Mouse (Mus musculus) C2C12 (cell line): Measurements from ENCODE around the gene Dapp1.

Experiments used
- CEBPB ChIP-seq: IDR thresholded peaks from one replicate; pipeline ENCODE4 v1.6.1; 2011; ENCODE audit warnings: low read depth, mild to moderate bottlenecking, control low read depth, moderate library complexity
- CTCF ChIP-seq: IDR thresholded peaks from one replicate; pipeline ENCODE4 v1.5.1; 2011; ENCODE audit not compliant: control insufficient read depth, insufficient read depth, insufficient read length
- FOSL1 ChIP-seq: IDR thresholded peaks from one replicate; pipeline ENCODE4 v1.8.0; 2011; ENCODE audit warnings: mild to moderate bottlenecking, low read length; ENCODE audit not compliant: poor library complexity, insufficient read depth, severe bottlenecking
- MAX ChIP-seq: IDR thresholded peaks from one replicate; pipeline ENCODE4 v1.6.1; 2011; ENCODE audit warnings: mild to moderate bottlenecking, control low read depth
- MYOD1 ChIP-seq: IDR thresholded peaks from one replicate; pipeline ENCODE4 v1.6.1; 2011; ENCODE audit warnings: low read depth; ENCODE audit not compliant: control insufficient read depth, insufficient read length
- MYOG ChIP-seq: IDR thresholded peaks from one replicate; pipeline ENCODE4 v1.6.1; 2011; ENCODE audit not compliant: control insufficient read depth, insufficient read length; ENCODE audit errors: extremely low read depth
- USF1 ChIP-seq: IDR thresholded peaks from one replicate; pipeline ENCODE4 v1.6.1; 2011; ENCODE audit warnings: low read depth, mild to moderate bottlenecking, control low read depth, moderate library complexity

- TF ChIP-seq CTCF: no peak
- no peak for TF ChIP-seq MAX
- no peak for TF ChIP-seq CEBPB
- no peak for TF ChIP-seq USF1
- TF ChIP-seq FOSL1: no peak
- TF ChIP-seq MYOG: no peak
- no peak for TF ChIP-seq MYOD1
These were observed 45.5 kb downstream of the Dapp1 start for GRCm38 (mm10) chr3:137935570-137936525.
